Mouse (Mus musculus) liver, adult 2 months (tissue): ENCODE data around the gene Top2a. TPM values are rescaled to one million over a fixed set of nuclear protein-coding genes. Genes with fewer than 3 reads are reported as not detected.

Experiments
- DNase-seq: peaks from one replicate; pipeline ENCODE4 v3.0.0-alpha.2; 2011; ENCODE audit warnings: low read depth, low spot score; ENCODE audit errors: extremely low read depth
- H3K27ac ChIP-seq: fragments of 200-500 bp; replicated peaks from 2 replicates; pipeline ENCODE4 v1.5.1; 2012; ENCODE audit warnings: low read depth, mild to moderate bottlenecking, control low read depth, inconsistent platforms, low read length; ENCODE audit not compliant: insufficient read depth
- H3K27me3 ChIP-seq: fragments of 200-500 bp; 2 replicates; pipeline ENCODE4 v1.6.1; 2012; ENCODE audit warnings: mild to moderate bottlenecking, moderate library complexity, low read length, inconsistent platforms; ENCODE audit not compliant: control insufficient read depth, insufficient read depth
- H3K36me3 ChIP-seq: fragments of 200-500 bp; 2 replicates; pipeline ENCODE4 v1.6.1; 2012; ENCODE audit warnings: low read length, inconsistent platforms; ENCODE audit not compliant: control insufficient read depth, insufficient read depth
- H3K4me1 ChIP-seq: fragments of 200-500 bp; 2 replicates; pipeline ENCODE4 v1.6.1; 2011; ENCODE audit warnings: low read length; ENCODE audit not compliant: control insufficient read depth, insufficient read depth
- H3K4me3 ChIP-seq: fragments of 200-500 bp; 2 replicates; pipeline ENCODE4 v1.5.1; 2011; ENCODE audit warnings: low read depth, mild to moderate bottlenecking, control low read depth, low read length, moderate library complexity; ENCODE audit not compliant: insufficient read depth
- H3K79me2 ChIP-seq: fragments of 200-500 bp; 2 replicates; pipeline ENCODE4 v1.6.1; 2012; ENCODE audit warnings: inconsistent platforms, mild to moderate bottlenecking, low read length, moderate library complexity; ENCODE audit not compliant: control insufficient read depth, insufficient read depth
- H3K9ac ChIP-seq: fragments of 200-500 bp; 2 replicates; pipeline ENCODE4 v1.6.1; 2012; ENCODE audit warnings: low read depth, mild to moderate bottlenecking, control low read depth, inconsistent platforms, low read length
- CTCF ChIP-seq: fragments of 200-500 bp; IDR thresholded peaks from 2 replicates; pipeline ENCODE4 v1.5.1; 2011; ENCODE audit warnings: low read depth, low read length, control low read depth
- POLR2A ChIP-seq: fragments of 200-500 bp; IDR thresholded peaks from 2 replicates; pipeline ENCODE4 v1.6.1; 2011; ENCODE audit warnings: low read length, control low read depth; ENCODE audit not compliant: insufficient read depth; ENCODE audit errors: extremely low read depth
- WGBS: fragments of 180-500 bp; shearing (Covaris S2); methylation state at CpG from one replicate; pipeline ENCODE4 v1.1.7; 2018; 5-methylcytosine and 5-hydroxymethylcytosine counted together
- polyA plus RNA-seq: library from polyadenylated mRNA; depleted of rRNA; stranded (reverse); fragments of >200 nt; gene quantifications from 2 replicates; pipeline ENCODE4 v1.2.3, GENCODE M21; 2012; rRNA removed
- total RNA-seq: library from RNA; depleted of rRNA; stranded (reverse); fragments of >200 nt; gene quantifications from 2 replicates; pipeline ENCODE4 v1.2.3, GENCODE M21; 2014; rRNA removed

Gene Top2a
- total and polyA plus RNA-seq, 2 experiments, result 0.31 to 1.8 TPM

DNA sequence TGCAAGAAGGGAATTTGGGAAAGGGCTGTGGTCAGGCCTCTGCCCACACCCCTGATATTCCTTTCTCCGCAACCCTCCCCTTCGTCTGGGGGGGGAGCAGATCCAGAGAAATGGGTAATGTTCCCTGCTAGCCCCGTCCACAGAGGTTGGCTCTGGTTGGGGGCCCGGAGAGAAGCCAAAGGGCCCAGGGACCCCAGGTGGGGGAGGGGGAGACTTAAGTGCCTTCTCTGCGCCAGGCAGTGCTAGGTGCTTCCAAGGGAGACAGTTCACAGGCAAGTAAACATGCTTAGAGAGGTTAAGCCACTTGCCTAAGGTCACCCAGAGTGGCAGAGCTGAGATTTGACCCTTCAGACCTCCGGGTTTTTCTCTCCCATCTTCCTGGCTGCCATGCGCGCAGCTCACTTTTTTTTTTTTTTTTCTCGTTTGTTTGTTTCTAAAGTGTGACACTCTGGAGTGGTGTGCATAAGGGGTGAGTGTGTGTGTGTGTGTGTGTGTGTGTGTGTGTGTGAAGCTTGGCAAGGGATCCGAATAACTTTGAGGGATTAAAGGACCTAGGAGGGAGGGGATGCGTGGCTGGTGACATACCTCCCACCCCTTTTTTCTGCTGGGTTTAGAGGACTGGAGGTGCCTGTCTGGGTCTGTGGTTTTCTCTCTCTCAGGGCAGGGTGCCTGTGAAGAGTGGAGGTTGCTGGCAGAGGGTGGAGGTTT lies 78.9 kb downstream of the Top2a start:
- no peak for TF ChIP-seq CTCF
- TF ChIP-seq POLR2A, result no peak
- H3K36me3 ChIP-seq, result no peaks in the 10 kb centered on the region
- peak; percentile 75 for DNase-seq
- H3K9ac ChIP-seq, result 0 out of 2 replicates have a peak overlapping the region, but pooled peaks have one; percentile 2
- peaks cover 61% of the 10 kb centered on the region for H3K4me1 ChIP-seq
- 22% methylated on average over 11 of the region's 11 CpGs for WGBS
- peaks cover 23% of the 10 kb centered on the region; the same call in 1 of the 2 replicates for H3K79me2 ChIP-seq
- H3K27me3 ChIP-seq, result no peaks in the 10 kb centered on the region
- peak overlapping the region; percentile 78 for H3K27ac ChIP-seq
- H3K4me3 ChIP-seq, result no peak overlapping the region

GRCm38 (mm10) chr11:98943741-98944461 lies 80.1 kb downstream of the Top2a start:
- peak; percentile 22 for DNase-seq
- Histone ChIP-seq H3K4me1 (peaks cover 54% of the 10 kb centered on the region), H3K27ac (peak overlapping the region; percentile 78), H3K4me3 (no peak overlapping the region), H3K36me3 (no peaks in the 10 kb centered on the region), H3K79me2 (peaks cover 23% of the 10 kb centered on the region; the same call in 1 of the 2 replicates), H3K27me3 (no peaks in the 10 kb centered on the region), H3K9ac (peak overlapping the region; percentile 26; the same call in 1 of the 2 replicates)
- 38% methylated on average over 14 of the region's 14 CpGs for WGBS
- TF ChIP-seq POLR2A, result no peak
- no peak for TF ChIP-seq CTCF

Other genes starting within 250 kb of the Top2a start
- gene Nr1d1, start 248.9 kb downstream of the Top2a start, total RNA-seq, result 19.0 and 45.4 TPM in 2 replicates
- gene Nr1d1, start 248.9 kb downstream of the Top2a start, polyA plus RNA-seq, result 75.4 and 106 TPM in 2 replicates
- 15.5 and 17.7 TPM in 2 replicates for gene Msl1, start 228.7 kb downstream of the Top2a start, total RNA-seq
- gene Msl1, start 228.7 kb downstream of the Top2a start, polyA plus RNA-seq, result 17.0 and 17.2 TPM in 2 replicates
- gene Casc3, start 219.3 kb downstream of the Top2a start, total RNA-seq, result 3.6 and 6.6 TPM in 2 replicates
- 11.2 and 12.5 TPM in 2 replicates for gene Casc3, start 219.3 kb downstream of the Top2a start, polyA plus RNA-seq
- gene Rapgefl1, start 187.4 kb downstream of the Top2a start, total RNA-seq, result 0.13 and 0.18 TPM in 2 replicates
- gene Rapgefl1, start 187.4 kb downstream of the Top2a start, polyA plus RNA-seq, result 1.4 and 1.9 TPM in 2 replicates
- gene Wipf2, start 160.6 kb downstream of the Top2a start, total RNA-seq, result 1.5 and 1.9 TPM in 2 replicates
- gene Wipf2, start 160.6 kb downstream of the Top2a start, polyA plus RNA-seq, result 3.1 TPM in 2 replicates
- 0.09 and 0.20 TPM in 2 replicates for gene Cdc6, start 116.4 kb downstream of the Top2a start, total RNA-seq
- gene Cdc6, start 116.4 kb downstream of the Top2a start, polyA plus RNA-seq, result 0.07 TPM in 1 of 2 replicates, not detected in the other
- 3.7 and 4.5 TPM in 2 replicates for gene Rara, start 96.4 kb downstream of the Top2a start, total RNA-seq
- gene Rara, start 96.4 kb downstream of the Top2a start, polyA plus RNA-seq, result 14.1 and 14.6 TPM in 2 replicates
- gene Gjd3, start 41.2 kb downstream of the Top2a start, total RNA-seq, result not detected in 2 replicates
- 0.11 TPM in 1 of 2 replicates, not detected in the other for gene Gjd3, start 41.2 kb downstream of the Top2a start, polyA plus RNA-seq
- gene Igfbp4, start 17.1 kb upstream of the Top2a start, total RNA-seq, result 662 and 813 TPM in 2 replicates
- 1,830 and 2,620 TPM in 2 replicates for gene Igfbp4, start 17.1 kb upstream of the Top2a start, polyA plus RNA-seq
- gene Tns4, start 65.1 kb upstream of the Top2a start, total RNA-seq, result 0.27 and 0.46 TPM in 2 replicates
- gene Tns4, start 65.1 kb upstream of the Top2a start, polyA plus RNA-seq, result 0.27 and 1.2 TPM in 2 replicates
- gene Ccr7, start 130.9 kb upstream of the Top2a start, total RNA-seq, result 0.55 and 0.74 TPM in 2 replicates
- 0.91 and 1.5 TPM in 2 replicates for gene Ccr7, start 130.9 kb upstream of the Top2a start, polyA plus RNA-seq
- gene Smarce1, start 206.8 kb upstream of the Top2a start, total RNA-seq, result 25.5 and 35.9 TPM in 2 replicates
- 8.7 and 11.9 TPM in 2 replicates for gene Smarce1, start 206.8 kb upstream of the Top2a start, polyA plus RNA-seq
- gene Krt222, start 219.9 kb upstream of the Top2a start, total RNA-seq, result 0.07 and 0.09 TPM in 2 replicates
- not detected in 2 replicates for gene Krt222, start 219.9 kb upstream of the Top2a start, polyA plus RNA-seq